Mouse (Mus musculus): ENCODE measurements around the gene Ltb.

The Ltb gene

DNA sequence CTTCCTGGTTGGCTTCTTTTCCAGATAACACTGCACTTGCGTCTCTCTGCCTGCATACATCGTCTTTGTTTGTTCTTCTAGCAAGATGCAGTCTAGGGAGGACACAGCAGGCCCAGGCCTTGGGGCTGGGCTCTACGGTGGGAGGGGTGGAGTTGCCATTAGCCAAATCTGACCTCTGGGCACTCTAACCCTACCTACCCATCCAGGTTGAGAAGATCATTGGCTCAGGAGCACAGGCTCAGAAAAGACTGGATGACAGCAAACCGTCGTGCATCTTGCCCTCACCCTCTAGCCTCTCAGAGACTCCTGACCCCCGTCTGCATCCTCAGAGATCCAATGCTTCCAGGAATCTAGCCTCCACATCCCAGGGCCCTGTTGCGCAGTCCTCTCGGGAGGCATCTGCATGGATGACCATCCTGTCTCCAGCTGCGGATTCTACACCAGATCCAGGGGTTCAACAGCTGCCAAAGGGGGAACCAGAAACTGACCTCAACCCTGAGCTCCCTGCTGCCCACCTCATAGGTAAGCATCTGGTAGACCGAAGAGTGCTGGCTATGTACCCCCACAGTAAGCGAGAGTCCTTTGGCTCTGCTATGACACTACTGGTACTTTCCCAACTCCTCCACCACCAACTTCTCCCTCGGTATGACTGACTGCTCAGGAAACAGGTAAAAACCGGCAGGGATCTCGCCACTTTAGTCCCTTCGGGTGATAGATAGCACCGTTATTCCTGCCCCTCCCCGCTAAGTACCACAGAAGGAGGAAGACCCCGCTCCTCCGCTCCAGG, 798 bp downstream of the Ltb start:
- no peak for DNase-seq

DNA sequence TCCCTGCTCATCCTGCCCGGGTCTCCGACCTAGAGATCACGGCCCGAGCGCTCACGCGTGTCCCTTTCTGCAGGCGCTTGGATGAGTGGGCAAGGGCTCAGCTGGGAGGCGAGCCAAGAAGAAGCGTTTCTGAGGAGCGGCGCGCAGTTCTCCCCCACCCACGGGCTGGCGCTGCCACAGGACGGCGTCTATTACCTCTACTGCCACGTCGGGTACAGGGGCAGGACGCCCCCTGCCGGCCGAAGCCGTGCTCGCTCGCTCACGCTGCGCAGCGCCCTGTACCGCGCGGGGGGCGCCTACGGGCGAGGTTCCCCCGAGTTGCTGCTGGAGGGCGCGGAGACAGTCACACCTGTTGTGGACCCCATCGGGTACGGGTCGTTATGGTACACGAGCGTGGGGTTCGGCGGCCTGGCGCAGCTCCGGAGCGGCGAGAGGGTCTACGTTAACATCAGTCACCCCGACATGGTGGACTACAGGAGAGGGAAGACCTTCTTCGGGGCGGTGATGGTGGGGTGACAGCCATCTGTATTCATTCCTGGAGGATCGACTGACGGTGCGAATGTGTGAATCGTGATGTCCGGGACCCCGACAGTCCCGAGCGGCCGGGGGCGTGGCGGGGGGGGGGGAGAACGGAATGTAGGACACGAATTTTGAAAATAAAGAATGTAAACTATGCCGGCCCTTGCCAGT, 1.5 kb downstream of the Ltb start:
- DNase-seq: peak; percentile 39 to 68

DNA sequence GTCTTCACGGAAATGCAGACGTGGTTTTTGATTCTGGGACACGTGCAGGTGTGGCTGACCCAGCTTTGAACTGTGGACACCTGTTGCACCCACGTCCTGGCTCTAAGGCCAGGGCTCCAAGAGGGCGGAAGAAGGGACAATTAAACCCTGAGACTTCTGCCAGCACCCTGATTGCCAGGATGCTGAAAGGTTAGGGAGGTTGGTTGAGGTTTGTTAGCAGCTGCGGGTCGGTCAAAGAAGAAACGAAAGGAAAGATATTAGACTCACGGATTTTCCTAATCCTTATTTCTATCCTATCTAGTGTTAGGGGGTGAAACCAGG, 2.0 kb downstream of the Ltb start:
- no peak for DNase-seq

DNA sequence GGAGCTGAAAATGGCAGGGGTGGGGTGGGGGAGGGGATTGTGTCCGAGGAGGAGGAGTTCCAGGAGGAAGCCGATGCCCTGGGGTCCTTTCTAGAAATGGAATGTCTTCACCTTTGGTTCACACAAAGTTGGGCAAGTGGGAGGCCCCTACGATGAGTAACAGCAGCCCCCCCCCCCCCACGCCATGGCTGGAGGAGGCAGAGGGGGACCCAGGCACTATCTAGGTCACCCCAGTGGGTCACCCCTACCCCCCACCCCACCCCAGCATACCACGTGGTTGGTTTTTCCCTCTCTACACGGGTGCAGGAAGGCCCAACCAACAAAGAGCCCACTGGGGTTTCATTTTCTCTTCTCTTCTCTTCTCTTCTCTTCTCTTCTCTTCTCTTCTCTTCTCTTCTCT, 2.9 kb downstream of the Ltb start:
- no peak for DNase-seq

- DNase-seq: no peak
Observed at GRCm38 (mm10) chr17:35198029-35198428, 3.8 kb downstream of the Ltb start.

DNA sequence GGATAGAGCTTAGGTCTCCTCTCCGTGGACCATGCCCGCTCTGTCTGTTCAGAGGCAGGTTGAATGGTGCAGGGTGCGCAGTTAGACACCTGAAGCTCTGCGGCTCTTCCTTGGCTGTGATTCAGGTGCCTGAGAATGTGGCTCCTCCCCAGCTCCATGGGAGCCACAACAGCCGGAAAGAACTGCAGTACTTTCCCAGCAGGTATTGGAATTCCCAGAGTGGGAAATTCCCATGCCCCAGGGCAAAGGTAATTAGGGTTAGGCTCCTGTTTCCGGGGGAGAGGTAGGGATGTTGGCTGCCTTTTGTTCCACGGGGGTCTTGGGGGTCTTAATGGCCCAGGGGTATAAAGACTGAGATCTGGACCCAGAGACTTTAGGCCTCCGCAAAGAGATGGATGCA, 4.7 kb downstream of the Ltb start:
- DNase-seq: no peak

DNA sequence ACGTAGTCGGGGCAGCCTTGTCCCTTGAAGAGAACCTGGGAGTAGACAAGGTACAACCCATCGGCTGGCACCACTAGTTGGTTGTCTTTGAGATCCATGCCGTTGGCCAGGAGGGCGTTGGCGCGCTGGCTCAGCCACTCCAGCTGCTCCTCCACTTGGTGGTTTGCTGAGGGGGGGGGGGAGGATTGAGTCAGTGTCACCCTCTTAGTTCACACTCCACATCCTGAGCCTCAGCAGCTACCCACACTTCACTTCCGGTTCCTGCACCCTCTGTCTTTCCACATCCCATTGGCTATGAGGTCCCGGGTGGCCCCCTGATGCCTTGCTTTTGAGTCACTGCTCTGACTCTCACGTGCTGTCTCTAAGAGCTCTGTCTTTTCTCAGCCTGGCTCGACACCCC, 6.2 kb downstream of the Ltb start:
- no peak for DNase-seq

GRCm38 (mm10) chr17:35201128-35201527, 6.9 kb downstream of the Ltb start:
- DNase-seq: no peak

GRCm38 (mm10) chr17:35201787-35202186, 7.5 kb downstream of the Ltb start, which contains the start of gene Tnf:
Gene Tnf, minus strand, starts transcription at chr17:35202007.
- no peak for DNase-seq

DNA sequence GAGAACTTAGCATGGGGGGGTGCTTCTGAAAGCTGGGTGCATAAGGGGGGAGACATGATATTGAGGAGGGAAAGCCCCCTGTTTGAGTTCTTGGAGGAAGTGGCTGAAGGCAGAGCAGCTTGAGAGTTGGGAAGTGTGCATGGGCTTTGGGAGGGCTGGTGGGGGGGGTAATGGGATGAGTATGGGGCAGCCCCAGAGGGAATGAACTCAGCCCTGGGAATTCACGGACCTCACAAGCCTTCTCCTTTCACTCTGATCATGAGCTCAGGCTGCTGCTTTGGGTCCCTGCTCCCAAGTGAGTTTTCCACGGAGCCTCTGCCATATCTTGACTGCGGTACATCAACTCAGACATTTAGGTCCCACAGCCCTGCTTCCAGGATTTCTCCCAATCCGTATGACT, 8.2 kb downstream of the Ltb start:
- DNase-seq: no peak

DNA sequence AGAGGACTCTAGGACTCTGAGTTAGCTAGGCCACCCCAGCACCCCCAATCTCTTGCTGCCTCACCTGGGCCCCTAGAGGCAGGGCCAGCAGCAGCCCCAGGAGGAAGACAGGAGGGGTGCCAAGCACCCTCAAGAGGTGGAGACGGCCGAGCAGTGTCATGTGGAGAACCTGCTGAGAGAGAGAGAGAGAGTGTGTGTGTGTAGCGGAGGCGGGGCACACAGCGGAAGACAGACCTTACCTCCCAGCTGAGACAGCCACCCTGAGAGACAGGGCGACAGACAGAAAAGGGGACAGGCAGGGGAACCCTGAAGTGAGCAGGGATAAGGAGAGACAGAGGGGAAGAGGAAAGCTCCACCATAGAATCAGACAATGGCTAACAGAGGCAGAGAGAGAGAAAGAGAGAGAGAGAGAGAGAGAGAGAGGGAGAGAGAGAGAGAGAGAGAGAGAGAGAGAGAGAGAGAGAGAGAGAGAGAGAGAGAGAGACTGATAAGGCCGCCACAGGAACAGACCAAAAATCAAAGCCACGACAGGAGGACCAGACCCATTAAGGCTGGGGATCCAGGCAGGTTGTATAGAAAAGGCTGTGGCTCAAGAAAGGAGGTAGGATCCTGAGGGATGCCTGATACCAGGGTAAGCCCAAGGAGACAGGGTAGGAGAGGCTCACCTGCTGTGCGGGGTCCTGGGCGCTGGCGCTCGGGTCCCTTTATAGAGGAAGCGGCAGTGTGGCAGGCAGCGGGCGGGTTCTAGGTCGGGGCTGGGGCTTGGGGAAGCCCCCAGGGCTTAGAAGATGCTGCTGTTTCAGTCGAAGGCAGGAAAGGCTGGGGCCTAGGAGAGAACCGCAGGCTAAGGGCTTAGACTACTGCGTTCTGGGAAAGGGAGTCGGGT, 10.5 kb downstream of the Ltb start, which contains the start of gene Lta:
Gene Lta, minus strand, starts transcription at position 858 of the 886 bp plus-strand sequence.
- no peak for DNase-seq

- no peak for DNase-seq
Observed at GRCm38 (mm10) chr17:35205380-35205769, 11.1 kb downstream of the Ltb start.

DNA sequence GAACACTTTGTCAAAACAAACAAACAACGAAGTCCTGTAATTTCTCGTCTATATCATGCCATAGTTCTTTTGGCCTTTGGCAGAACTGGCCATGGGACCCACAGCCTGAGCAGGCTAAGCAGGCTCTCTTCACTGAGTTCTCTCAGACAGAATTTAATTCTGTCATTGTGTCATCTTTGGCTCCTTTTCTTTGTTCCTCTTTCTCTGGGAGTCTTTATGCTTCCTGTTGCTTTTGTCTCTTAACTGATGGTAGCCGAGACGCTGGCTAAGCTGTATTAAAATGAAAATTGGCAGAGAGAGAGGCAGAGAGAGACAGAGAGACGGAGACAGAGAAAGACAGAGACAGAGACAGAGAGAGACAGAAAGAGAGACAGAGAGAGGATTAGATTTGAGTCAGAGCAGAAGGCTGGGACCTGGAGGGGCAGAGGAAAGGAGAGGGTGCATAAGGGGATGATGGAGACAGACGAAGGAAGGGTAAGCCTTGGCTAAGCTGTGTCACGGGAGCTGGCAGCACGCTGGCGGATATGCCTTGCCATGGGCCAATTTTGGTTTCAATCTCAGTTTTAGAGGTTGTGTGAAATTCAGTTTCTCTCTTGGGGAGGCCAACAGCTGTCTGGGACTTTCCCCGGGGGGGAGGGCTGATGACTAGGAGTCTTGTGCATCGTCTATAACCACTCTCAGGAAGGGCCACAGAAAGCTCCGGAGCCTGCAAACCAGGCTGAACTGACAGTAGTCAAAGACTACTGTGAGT, 15.7 kb downstream of the Ltb start:
- no peak for DNase-seq

DNA sequence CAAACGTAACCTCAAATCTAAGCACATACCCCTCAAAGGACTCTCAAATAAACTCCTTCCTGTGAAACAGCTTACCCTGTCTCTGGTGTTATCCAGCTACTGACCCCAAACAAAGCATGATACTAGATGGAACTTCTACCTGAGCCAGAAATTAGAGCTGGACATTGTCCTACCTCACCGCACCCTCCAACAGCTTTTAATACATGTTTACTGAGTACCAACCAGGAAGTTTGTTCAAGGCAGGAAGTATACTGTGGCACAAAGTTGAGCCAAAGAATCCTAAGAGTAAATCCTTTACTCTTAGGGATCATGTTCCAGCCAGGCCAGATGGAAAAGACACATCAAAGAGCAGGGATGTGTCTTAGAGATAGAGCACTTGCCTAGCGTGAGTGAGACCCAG, 16.4 kb downstream of the Ltb start:
- DNase-seq: no peak

DNA sequence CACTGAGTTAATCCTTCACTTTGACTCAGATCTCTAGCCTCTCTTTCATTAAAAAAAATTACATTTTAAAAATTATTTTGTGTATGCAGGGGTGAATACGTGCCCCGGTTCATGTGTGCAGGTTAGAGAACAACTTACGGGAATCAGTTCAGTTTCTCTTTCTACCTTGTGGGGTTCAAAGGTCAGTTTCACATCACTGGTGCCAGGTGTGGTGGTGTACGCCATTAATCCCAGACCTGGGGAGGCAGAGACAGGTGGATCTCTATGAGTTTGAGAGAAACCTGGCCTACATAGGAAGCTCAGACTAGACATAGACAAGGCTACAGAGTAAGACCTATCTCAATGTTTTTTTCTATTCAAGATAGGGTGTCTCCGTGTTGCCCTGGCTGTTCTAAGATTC, 18.8 kb downstream of the Ltb start:
- DNase-seq: no peak

DNA sequence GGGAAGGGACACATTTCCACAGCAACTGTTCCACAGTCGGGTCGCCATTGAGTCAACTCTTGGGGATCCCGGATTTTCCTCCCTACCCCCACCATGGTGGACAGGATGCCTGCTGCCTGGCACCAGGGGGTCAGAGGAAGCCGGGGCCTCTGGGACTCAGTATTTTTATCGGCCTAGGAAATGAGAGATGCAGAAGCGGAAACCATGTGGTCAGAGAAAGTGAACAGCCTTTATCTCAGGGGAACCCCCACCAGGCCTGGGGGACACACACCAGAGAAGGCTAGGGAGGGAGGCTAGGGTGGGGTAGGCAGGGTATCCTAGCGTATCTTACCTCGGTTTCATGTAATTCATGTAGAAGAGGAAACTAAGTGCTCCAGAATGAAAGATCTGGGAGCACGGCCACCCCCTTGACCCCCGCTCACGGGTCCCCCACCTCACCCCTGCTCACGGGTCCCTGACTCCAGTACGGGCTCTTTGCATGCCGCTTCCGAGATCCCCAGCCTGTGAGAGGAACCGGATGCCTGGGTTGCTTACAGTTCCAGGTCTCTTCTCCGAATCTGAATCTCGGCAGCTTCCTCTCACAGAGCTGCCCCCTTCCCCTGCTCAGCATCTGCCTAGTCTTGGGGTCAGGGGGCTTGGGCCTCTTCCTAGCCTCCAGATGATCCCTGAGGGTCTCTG, 24.4 kb downstream of the Ltb start:
- DNase-seq: no peak

DNA sequence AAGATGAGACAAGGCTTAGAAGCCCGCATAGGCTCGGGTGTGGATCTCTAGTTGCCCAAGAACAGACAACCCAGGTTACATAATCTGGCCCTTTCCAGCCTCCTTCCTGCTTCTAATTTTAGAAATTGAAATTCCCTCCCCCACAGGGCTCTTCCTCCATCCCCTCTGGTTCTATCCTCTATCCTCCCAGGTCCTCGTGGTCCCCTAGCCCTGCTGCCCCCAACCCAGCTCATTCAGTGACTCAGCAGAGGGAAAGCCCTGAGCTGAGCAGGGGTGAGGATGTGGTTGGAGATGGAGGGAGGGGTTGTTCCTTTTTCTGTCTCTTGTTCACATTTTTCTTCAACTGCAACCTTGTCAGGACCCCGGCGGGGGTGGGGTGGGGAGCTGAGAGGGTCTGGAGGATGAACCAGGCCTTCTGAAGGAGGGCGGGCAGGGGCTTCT, 25.4 kb downstream of the Ltb start:
- no peak for DNase-seq

DNA sequence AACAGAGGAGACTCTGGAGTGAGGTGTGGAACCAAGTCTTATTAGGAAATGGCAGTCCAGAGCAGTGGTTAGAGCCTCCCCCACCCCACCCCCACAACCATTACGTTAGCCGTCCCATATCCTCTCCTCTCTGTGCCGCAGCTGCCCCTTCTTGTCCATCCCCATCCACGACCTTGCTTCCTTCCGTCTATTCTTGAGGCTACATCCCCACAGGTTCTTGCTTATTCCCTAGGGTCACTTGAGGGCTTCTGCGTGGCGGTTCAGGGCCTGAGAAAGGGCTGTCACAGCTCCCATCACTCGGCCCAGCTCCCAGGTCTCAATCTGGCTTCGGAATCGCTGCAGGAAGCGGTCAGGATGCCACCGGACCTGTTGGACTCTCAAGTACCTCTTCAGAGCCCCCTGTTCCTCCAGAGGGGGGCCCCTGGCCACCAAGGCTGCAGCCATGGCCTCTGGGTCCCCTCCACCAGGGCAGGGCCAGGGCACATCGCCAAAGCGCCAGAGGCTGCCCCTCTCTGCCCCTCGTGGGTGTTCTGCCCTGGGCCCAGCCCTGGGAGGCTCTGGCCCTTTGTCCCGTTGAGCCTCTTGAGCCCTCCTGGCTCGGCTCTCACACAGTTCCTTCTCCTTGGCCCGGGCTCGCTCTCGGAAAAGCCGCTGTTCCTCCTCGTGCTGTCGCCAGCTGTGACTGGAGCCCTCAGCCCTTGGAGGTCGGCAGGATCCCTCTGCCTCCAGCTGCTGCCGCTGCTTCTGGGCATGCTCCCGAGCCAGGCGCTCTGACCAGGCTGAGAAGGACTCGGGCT, 26.1 kb downstream of the Ltb start, which contains the start of gene Gm16181:
Gene Gm16181, plus strand, starts transcription at position 679 of the 797 bp plus-strand sequence.
- DNase-seq: no peak

DNA sequence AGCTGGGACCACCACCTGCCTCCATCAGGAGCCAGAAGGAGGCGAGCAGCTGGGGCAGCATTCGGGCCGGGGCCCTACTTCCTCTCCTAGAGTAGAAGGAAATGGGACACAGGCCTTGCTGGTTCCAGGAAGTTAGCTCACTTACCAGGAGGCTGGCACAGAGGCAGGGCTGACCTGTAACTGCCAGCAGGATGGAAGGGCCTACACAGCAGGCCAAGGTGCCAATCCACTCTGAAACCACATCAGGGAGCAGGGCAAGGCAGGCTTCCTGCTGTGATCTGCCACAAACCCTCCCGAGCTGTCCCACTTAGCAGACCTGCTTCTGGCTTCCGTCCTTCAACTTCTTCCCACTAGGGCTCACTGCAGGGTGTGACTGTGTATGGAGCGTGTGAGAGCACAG, 28.1 kb downstream of the Ltb start:
- no peak for DNase-seq

DNA sequence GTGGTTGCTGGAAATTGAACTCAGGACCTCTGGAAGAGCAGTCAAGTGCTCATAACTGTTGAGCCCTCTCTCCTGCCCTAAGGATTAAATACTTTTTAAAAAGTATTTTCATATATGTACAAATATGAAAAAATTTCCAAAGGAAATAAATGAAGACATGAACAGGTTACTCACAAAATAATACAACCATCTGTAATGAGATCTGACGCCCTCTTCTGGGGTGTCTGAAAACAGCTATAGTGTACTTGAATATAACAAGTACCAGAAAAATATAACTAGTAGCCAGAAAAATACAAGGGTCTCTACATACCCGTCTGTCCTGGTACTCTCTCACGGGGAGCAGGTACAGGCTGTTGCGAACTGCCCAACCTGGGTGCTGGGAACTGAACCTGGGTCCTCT, 30.4 kb downstream of the Ltb start:
- no peak for DNase-seq

GRCm38 (mm10) chr17:35225456-35225855, 31.2 kb downstream of the Ltb start:
- no peak for DNase-seq

Data from cerebellum, postnatal 36 days (tissue).